Mouse (Mus musculus): ENCODE data around the gene Defb10.
"Not testable (repeated sequence)": the region's sequence is repeated elsewhere in the genome, so short reads cannot be mapped to it uniquely, and the experiment has no call there.

The Defb10 gene

GRCm38 (mm10) chr8:21858586-21858985 lies at the start of gene Defb10:
TSS of gene Defb10 (plus strand) at chr8:21858901.
- DNase-seq: not testable (repeated sequence)

GRCm38 (mm10) chr8:21885321-21885720 lies 26.6 kb downstream of the Defb10 start, which contains the start of gene Defb9:
TSS of gene Defb9 (minus strand) at chr8:21885421.
- DNase-seq: not testable (repeated sequence)

GRCm38 (mm10) chr8:21906290-21906689 lies 47.6 kb downstream of the Defb10 start, which contains the start of gene Defb11:
TSS of gene Defb11 (minus strand) at chr8:21906412.
- peak; percentile 6 for DNase-seq
